Mouse (Mus musculus): ENCODE measurements at regions not wholly inside any gene's neighbourhood (a gene's known extent, or its start where the extent isn't known, plus 50 kb on each side); places are given as distances from the start of the nearest gene placed in this dataset.

DNA sequence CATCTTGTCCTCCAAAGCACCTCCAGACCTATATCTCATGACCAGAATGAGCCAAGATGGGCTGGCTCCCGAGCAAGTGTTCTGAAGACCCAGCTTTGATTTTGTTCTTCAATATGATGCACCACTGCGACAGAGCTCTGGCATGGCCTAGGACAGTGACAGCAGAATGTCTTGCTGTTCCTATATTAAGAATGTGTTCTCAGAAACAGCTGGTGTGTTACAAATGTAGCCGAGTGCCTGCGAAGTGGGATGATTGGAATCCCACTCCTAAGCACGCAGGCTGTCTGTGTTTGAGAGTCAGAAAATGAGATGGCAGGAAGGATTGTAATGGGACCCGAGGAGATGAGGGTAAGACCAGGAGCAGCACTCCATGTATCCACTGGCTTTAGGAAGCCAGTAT, 355.1 kb upstream of the Smarca2 start:
- in situ Hi-C loops (cut with MboI, MseI): no loop called here

DNA sequence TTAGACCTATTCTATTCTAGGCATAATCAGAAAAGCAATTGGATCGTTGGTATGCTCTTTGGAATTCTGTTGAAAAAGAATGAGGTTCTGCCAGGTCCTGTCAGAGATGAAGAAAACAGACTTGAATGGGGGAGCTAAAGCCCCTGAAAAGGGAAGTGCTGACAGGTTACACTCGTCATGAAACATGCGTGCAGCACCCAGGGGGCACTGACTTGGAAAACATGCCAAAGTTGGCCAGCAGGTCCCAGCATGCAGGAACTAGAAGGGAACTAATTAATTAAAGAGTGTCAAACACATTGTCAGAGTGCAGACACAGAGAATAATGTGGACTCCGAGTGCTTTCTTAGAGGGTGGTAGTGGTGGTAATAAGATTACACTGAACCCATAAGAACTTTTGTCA, 346.2 kb upstream of the Smarca2 start:
- in situ Hi-C loops (cut with MboI, MseI): no loop called here

DNA sequence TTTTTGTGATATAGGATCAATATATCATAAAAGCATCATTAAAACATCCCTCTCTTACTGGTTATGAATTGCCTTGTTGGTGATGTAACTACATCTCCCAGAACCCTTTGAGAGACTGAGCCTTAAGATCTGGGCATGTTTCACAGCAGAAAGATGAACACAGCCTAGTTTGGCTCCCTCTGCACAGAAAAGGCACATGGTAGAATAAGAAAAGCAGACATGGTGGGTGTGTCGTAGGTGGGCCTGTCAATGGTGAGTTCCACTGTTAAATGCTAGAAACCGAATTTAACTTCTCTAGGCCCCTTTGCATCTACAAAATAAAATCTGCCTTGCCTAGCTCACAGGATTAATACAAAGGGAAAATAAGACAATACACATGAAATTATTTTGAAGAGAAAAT, 343.3 kb upstream of the Smarca2 start:
- in situ Hi-C loops (cut with MboI, MseI): no loop called here

DNA sequence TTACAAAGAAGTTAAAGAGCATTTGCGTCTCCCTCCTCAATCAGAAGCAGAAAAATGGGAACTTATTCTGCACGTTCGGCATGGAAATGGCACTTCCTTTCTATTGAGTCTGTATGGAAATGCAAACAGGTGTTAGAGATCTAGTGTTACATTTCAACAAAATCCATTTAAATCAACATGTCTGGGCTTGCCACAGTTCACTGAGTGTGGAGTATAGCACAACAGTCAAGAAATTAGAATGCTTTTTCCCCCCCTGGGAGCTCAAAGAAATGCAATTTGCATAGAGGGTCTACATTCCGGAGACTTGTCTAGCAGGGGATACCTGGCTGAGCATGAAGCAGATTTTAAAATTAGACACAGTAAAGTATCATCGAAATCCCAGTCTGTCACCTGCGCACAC, 308.5 kb upstream of the Smarca2 start:
- in situ Hi-C loops (cut with MboI, MseI): no loop called here

DNA sequence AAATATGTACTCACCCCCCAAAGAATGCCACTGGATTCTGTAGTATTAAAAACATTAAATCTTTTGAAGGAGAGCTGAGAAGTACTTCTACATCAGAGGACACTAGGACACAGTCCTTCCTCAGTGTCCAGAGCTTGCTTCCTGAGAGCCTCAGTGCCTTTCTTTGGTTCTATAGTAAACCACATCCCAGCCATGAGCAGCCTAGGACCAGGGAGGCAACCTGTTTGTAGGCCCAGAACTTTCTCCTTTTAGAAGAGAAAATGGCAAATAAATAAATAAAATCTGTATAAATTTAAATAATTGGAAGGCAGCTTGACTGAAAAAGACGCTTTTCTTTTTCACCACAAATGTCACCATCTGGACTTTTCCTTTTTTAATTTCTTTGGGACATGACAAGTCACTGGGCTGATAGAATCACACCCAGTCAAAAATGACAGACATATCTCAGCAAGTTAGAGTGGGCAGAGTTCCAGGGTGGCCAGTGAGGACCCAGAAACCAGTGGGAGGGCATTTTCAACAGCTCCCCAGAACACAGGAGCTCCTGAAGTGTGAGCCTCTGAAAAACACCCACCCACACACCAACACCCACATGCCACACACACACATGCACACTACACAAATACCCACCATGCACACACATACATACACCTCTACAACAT, 296.2 kb upstream of the Smarca2 start:
- in situ Hi-C loops (cut with MboI, MseI): no loop called here

DNA sequence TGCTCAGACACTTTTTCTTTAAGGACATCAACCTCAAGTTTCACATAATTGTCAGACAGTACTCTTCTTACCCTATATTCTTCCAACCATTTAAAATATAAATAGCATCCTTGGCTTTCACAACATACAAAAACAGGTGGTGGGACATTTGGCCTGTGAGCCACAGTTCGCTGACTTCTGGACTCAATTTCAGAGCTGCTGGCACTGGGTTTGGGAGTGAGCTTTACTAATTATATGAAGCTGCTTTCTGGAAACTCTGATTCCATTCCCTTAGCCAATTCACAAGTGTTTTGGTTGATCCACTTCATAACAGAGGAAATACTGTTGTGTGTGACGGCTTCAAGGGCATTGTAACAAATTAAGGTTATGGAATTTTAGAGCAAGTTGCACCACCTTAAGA, 285.9 kb upstream of the Smarca2 start:
- in situ Hi-C loops (cut with MboI, MseI): no loop called here

DNA sequence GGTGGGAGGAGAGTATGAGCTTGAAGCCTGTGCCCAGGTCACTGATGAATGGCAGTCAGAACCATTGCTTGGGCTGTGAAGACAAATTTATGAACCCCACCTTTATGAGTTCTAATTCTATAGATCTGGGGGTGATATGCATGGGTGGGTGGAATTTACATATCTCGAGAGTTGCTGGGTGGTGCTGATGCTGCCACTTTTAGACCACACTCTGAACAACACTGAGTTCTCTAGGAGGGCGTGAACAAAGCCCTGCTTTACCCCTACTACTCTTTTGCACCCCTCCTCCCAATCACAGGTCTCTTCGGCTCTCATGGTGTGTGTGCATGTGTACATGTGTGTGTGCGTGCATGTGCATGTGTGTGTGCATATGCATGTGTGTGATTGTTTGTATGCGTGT, 281.2 kb upstream of the Smarca2 start:
- in situ Hi-C loops (cut with MboI, MseI): no loop called here

DNA sequence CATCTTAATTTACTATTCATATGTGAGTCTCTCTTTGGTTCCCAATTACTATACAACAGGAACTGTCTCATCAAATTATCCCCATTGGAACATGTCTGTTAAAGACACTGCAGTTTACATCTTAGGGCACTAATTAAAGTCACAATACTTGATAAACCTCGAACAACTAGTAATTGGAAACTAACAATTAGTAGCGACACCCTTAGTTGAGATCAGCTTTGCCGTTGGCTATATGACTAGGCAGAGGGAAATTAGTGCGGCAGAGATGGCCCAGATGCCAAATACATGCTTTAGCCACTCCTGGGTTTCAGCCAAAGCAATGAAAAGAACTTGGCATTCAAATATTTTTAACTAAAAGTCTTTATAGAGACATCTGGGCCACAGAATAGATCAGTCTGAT, 265.7 kb upstream of the Smarca2 start:
- in situ Hi-C loops (cut with MboI, MseI): no loop called here

DNA sequence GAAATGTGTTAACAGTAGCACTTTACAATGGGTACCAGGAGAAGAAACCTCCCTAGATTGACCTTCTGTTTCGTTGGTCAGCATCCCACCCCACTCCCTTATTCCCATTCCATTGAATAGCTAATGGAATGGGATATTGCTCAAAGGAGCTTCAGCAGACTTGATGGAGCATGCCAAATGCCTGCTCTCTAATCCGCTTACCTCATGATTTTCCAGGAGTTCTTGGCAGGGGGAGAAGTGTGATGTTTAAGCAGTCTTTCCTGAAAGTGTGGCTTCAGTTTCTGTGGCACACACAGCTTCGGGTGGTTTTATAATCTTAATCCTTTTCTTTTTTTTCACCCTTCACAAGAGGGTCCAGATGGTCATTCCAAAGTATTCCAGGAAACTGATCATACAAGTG, 264.7 kb upstream of the Smarca2 start:
- in situ Hi-C loops (cut with MboI, MseI): no loop called here

DNA sequence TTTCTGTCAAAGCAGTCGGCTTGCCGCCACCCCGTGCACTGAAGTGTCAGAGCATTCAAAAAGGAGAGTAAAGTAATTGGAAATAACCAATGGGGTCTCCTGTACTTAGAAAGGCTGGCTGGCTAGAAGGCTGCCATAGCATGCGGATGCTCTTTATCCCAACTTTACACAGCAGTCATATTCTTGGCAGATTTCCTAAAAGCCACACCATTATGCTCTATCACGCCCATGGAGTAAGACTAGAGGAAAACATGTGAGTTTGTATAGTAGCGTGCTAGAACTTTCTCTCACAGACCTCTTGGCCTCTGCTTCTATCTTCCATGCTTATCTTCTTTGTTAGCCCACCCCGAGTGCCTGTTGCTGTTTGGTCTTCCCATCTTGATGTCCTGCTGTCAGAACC, 249.8 kb upstream of the Smarca2 start:
- in situ Hi-C loops (cut with MboI, MseI): no loop called here

DNA sequence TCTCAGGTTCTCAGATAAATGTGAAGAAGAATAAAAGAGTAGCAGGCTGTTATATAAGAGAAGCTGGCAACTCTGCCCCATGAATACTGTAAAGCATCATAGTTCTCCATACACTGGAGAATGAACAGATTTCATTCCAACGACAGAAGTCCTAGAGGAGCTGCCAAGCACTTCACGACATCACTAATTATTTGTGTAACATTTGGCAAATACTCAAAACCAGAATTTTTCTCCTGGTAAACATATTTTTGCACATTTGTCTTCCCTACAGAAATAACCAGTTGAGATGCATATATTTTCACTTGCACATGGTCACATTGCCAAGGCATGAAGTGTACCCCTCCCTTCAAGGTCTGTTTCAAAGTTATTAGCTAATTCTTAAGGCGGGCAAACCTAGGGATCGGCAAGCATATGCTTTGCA, 220.9 kb upstream of the Smarca2 start:
- in situ Hi-C loops (cut with MboI, MseI): no loop called here

DNA sequence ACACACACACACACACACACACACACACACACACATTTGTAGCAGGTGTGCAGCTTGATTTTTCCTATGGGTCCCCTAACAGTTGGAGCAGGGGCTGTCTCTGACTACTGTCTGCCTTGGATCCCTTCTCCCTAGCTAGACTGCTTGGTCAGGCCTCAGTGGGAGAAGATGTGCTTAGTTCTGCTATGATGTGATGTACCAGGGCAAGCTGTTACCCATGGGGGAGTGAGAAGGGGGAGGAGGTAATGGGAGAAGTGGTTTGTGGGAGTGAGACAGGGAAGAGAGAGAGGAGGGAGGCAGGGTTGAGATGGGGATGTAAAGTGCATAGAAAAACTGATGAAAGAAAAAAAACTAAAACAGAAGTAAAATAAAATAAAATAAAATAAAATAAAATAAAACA, 218.8 kb upstream of the Smarca2 start:
- in situ Hi-C loops (cut with MboI, MseI): no loop called here

DNA sequence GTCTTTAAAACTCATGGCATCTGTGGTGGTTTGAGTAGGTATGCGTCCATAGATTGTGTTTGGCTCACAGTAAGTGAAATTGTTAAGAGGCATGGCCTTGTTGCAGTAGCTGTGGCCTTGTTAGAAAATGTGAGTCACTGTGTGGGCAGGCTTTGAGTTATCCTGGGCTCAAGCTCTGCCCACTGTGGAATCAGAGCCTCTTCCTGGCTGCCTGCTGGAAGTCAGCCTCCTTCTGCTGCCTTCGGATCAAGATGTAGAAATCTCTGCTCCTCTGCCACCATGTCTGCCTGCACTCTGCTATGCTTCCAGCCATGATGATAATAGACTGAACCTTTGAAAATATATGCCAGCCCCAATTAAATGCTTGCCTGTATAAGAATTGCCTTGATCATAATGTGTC, 192.2 kb upstream of the Smarca2 start:
- in situ Hi-C loops (cut with MboI, MseI): no loop called here

DNA sequence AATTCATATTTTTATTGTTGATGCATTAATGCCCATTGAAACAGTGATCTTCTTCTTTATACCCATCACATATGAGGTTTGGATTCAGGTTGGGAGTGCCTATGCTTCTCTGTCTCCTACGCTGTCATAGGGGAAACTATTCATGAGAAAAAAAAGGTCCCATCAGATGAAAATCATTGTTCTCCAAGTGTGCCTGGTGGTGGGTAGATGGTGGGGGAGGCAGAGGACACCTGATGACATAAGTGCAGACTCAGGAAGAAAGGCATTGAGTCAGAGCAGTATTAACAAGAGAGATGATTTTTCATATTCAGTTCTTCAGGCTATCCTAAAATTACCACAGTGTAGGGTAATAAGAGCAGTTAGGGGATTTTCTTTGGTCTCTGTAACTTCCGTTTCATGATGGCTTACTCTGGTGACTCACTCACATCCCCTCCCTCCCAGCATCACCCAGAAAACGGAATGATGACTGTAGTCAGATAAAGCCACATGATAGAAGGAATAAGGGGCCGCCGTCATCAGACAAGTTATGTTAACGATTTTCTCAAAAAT, 190.3 kb upstream of the Smarca2 start:
- in situ Hi-C loops (cut with MboI, MseI): no loop called here

DNA sequence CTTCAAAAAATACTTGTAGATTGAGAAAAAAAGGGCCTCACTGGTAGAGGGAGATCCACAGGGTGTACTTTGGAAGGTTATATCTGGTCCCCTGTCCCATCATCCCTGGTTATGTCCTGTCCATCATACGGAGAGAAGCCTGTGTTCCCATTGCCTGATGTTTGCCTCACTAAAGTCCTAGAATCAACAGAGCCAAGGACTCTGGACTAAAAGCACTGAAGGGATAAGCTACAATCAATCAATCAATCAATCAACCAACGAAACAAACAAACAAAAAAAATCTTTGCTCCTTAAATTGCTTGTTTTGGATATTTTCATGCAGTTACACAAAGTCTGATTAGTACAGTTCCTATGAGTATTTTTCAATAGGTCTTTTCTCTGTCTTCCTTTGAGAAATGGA, 185.1 kb upstream of the Smarca2 start:
- in situ Hi-C loops (cut with MboI, MseI): no loop called here

DNA sequence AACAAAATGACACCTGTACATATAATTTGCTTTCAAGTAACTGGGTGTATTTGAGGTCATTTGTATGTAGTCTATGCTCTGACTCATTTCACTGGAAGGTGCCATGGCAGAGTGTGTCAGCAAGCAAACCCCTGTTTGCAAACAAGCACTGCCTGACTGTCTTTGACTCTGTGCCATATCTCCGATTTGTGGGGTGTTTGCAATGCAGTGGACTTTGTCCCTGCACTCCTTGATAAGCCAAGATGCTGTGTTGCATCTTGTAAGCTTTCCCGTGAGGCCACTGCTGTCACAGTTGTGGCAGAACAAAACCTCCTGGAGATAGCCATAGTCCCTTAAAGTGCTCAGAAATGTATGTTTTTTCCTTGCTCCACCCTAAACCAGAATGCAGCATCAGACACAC, 165.7 kb upstream of the Smarca2 start:
- in situ Hi-C loops (cut with MboI, MseI): no loop called here

DNA sequence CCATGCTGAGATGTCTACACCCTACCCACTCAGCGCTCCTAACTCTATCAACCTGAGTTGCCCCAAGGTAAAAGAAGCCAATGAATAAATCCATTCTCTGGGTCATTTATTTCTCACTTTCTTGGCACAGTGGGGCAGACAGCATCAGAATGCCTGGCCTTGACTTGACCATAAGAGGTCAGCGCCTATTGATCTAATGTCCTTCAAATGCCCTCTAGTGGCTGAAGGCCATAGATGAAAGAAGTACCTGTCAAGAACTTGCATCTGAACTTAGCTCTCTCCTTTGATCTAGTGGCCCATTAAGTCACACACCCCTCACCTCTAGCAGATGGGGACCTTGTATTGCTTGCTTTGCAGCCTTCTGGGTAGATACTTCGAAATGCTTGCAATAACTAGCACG, 159.5 kb upstream of the Smarca2 start:
- in situ Hi-C loops (cut with MboI, MseI): no loop called here

DNA sequence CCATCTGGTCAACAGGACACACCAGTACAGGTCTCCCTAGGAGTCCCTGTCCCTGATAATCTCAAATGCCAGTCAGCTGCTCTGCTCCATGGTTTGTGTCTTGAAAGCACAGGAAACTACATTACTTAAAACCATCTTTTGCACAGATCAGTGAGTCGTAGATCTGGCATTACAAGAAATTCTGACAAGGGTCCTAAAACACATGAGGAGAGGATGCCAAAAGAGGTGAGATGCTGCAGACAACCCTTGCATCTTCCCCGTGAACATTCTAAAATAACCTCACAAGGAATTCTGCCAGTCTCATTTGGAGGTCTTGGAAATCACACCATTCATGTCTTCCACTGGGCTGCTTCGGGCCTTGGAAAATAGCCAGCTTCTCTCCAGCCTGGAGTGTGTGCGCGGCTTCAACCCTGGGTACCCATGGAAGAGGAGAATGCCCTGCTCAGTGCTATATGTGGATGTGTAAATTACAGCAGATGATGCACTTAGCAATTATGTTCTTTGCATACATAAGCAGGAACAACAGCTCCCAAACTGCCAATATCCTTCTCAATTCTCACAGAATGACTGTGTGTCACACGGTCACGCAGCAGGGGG, 157.3 kb upstream of the Smarca2 start:
- in situ Hi-C loops (cut with MboI, MseI): no loop called here

DNA sequence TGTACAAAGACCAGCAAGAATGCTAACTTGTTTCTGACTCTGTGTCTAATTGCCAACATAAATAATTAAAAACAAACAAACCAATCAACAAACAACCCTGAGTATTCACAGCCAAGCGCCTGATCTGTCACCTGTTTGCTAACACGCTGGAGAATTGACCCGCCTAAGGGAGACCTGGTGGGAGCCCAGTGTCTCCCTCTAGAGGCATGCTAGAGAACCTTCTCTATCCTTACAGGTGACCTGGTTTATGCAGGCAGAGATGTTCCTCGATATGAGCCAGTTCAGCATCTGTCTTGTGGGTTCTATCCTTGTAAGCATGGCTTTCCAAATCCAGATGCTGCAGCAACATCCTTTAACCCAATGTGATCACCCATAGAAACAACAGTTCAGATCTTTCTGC, 143.1 kb upstream of the Smarca2 start:
- in situ Hi-C loops (cut with MboI, MseI): no loop called here

DNA sequence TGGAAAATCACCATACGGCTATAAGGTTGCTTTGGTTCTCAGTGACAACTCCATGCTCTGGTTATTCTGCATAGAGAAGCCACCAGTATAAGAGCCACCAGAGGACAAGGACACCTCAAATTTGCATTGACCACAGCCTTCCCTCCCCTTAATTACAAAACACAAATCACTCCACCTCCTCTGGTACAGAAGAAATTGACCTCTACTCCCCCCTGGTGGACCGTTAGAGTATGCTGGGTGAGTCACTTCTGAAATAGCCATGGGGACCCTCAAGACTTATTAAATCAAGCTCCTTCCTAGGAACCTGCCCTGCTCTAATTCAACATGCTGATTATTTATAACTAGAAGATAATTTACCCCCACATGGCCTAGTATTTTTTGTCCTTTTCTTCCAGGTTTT, 139.6 kb upstream of the Smarca2 start:
- in situ Hi-C loops (cut with MboI, MseI): no loop called here

DNA sequence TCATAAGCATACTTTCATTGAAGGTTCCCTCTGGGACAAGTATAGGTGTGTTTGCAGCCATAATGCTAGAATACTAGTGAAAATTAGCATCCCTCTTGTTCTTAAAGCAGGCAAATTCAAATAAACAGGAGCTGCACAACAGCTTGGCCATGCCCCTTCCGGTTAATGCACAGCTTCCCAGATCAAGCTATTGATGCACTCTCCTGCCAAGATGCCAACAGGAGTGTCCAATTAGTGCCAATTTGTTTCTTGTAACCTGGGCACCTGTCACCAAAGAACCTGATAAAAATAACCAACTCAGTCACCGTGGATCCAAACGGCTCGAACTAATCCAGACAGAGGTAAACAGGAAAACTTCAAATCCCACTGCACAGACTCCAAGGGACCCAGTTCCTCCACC, 138.6 kb upstream of the Smarca2 start:
- in situ Hi-C loops (cut with MboI, MseI): no loop called here

DNA sequence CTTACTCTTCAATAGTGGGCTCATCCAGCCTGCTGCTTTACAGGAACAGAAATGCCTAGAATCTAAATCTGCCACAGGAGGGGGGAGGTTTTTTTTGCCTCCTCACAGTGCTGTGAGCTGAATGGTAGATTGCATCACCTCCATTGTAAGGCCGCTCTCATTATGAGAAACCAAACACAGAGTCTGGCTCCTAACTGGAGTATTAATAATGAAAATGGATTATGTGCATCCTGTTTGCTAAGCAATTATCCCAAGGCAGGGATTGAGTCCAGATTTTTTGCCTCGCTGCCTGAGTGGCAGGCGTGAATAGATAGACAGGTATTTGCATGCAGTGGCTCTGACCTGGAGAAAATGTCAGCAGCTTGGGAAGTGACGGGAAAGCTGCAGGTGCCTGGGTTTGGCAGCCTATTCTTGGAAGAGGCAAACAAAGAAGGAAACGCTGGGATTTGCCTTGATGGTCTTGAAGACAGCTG, 137.6 kb upstream of the Smarca2 start:
- in situ Hi-C loops (cut with MboI, MseI): no loop called here

DNA sequence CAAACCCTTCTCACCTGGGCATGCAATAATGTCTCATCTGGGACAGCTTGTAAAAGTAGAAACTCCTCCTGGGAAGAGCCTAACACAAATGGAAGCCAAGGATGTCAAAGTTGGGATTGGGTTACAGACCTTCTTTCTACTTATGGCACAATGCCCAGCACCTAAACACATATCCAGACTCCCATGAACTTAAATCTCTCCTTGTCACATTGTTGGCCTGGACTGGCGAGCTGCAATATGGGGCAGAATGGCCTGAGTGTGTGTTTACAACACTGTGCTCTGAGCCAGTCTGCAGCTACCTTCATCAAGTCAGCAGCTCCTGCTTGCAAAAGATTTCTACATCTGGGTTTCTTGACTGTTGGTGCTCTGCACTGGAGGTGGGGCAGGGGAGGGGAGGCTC, 132.2 kb upstream of the Smarca2 start:
- in situ Hi-C loops (cut with MboI, MseI): no loop called here

DNA sequence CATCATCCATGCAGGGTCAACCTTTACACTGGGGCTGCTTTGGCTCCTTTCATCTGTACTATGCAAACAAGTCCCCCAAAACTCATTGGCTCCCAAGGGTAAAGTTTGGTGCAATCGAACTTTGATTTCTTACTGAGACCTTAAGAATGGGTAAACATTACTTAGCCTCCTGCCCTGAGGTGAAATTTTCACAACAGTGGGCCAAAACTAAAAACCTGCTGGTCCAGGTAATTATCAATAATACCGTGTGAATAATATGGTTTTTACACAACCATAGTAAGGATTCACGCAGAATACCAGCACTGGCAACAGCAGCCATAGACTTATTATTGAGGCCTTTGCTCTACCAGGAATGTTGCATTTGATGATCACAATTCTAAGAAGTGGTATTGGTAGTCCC, 131.6 kb upstream of the Smarca2 start:
- in situ Hi-C loops (cut with MboI, MseI): no loop called here

Measured in regulatory T cell (primary cell).